In genomic region chr11:90355270-90355681, GRCm38 (mm10) we compare ENCODE assay signal across 8 mouse cellular contexts. TPM values are rescaled to one million over a fixed set of nuclear protein-coding genes. Genes with fewer than 3 reads are reported as not detected.
DNase-seq lines count a peak whose midpoint lies in the region; ATAC-seq lines count a peak whose summit lies in the region.
"Had no signal": no experiment of that assay in that cellular context is flagged by ENCODE, and none has a peak within 500 bp of the region (broad histone marks: within the 10 kb centered on the region; RNA-seq: fewer than 3 reads in every experiment).

No protein-coding gene starts in this region.

- WGBS in embryonic facial prominence, embryonic 15.5 days = 8% methylated on average over 7 of the region's 7 CpGs
- WGBS in intestine, embryonic 16.5 days = 46% methylated on average over 7 of the region's 7 CpGs

- H3K27me3 ChIP-seq in embryonic facial prominence, embryonic 15.5 days = no peaks in the 10 kb centered on the region
- H3K27me3 ChIP-seq in intestine, embryonic 16.5 days (replicated peaks; ENCODE audit: control insufficient read depth, insufficient read depth, low read length) = no peaks in the 10 kb centered on the region

- ATAC-seq in embryonic facial prominence, embryonic 15.5 days (ENCODE audit: insufficient number of reproducible peaks, low FRiP score, low TSS enrichment, low read depth) = peak; percentile 81
- peak; percentile 9 to 19; a peak in 2 of 4 replicates for ATAC-seq in hematopoietic stem cell, adult 5-6 weeks (replicated peaks in 1 of 2; ENCODE audit: insufficient read depth in 1 of 2, low FRiP score in 2 of 2, low TSS enrichment in 1 of 2, low read depth in 1 of 2, poor library complexity in 2 of 2, severe bottlenecking in 2 of 2)
- no peak for ATAC-seq in intestine, embryonic 16.5 days

- no peak overlapping the region for H3K4me2 ChIP-seq in embryonic facial prominence, embryonic 15.5 days (replicated peaks)
- no peak overlapping the region for H3K4me2 ChIP-seq in intestine, embryonic 16.5 days (ENCODE audit: low read depth, low read length)
- H3K4me2 ChIP-seq: midbrain, embryonic 12.5 days had no signal

- H3K4me1 ChIP-seq in embryonic facial prominence, embryonic 15.5 days = peaks cover 49% of the 10 kb centered on the region
- peaks cover 20% of the 10 kb centered on the region for H3K4me1 ChIP-seq in intestine, embryonic 16.5 days (ENCODE audit: control insufficient read depth, insufficient read depth, low read length)

- peak overlapping the region; percentile 61; the same call in 1 of the 2 replicates for H3K27ac ChIP-seq in embryonic facial prominence, embryonic 15.5 days (replicated peaks)
- no peak overlapping the region for H3K27ac ChIP-seq in intestine, embryonic 16.5 days (ENCODE audit: low read length)
- H3K27ac ChIP-seq: midbrain, embryonic 12.5 days had no signal

- no peaks in the 10 kb centered on the region for H3K9me3 ChIP-seq in embryonic facial prominence, embryonic 15.5 days (replicated peaks)
- no peaks in the 10 kb centered on the region for H3K9me3 ChIP-seq in intestine, embryonic 16.5 days (ENCODE audit: control insufficient read depth, low read length)
- H3K9me3 ChIP-seq: midbrain, embryonic 12.5 days had no signal

- peak; percentile 23 for DNase-seq in MN1 (ENCODE audit: low spot score)
- DNase-seq in adrenal gland, adult (ENCODE audit: inconsistent age in 2 of 2, low spot score in 1 of 2) = peak; percentile 93 to 97
- DNase-seq in lung, postnatal 10 days = peak; percentile 91
- DNase-seq in frontal cortex, postnatal 14 days (ENCODE audit: low spot score in 2 of 2) = no peak

- no peak overlapping the region for H3K4me3 ChIP-seq in embryonic facial prominence, embryonic 15.5 days (replicated peaks)
- H3K4me3 ChIP-seq in intestine, embryonic 16.5 days (ENCODE audit: low read length) = no peak overlapping the region
- H3K4me3 ChIP-seq: midbrain, embryonic 12.5 days had no signal

- H3K9ac ChIP-seq in embryonic facial prominence, embryonic 15.5 days = no peak overlapping the region
- no peak overlapping the region for H3K9ac ChIP-seq in intestine, embryonic 16.5 days (ENCODE audit: low read depth, low read length)
- H3K9ac ChIP-seq: midbrain, embryonic 12.5 days had no signal

- H3K36me3 ChIP-seq in embryonic facial prominence, embryonic 15.5 days = no peaks in the 10 kb centered on the region
- H3K36me3 ChIP-seq in intestine, embryonic 16.5 days (ENCODE audit: control insufficient read depth, insufficient read depth, low read length) = no peaks in the 10 kb centered on the region
- H3K36me3 ChIP-seq: midbrain, embryonic 12.5 days had no signal

RNA-seq across cellular contexts. Expression of gene Hlf, which starts 35.4 kb away (rescaled TPM):
- polyA plus RNA-seq in embryonic facial prominence, embryonic 15.5 days (2015; fragmentation: Nextera tagmentation; extraction: Ambion mirVana) = 10.0 and 10.4 TPM in 2 replicates
- 100 and 160 TPM in 2 replicates for total RNA-seq in hematopoietic stem cell, adult 5-6 weeks (2017)
- polyA plus RNA-seq in intestine, embryonic 16.5 days (2015; fragmentation: Nextera tagmentation; extraction: Ambion mirVana) = 0.79 and 2.1 TPM in 2 replicates

Comparison
In these comparisons a context has a peak if more than half of its experiments do, and no peak if none do; other contexts are left out.
1. DNase-seq: peak in MN1 (single experiment), adrenal gland, adult (2 of 2) and lung, postnatal 10 days (single experiment); none in frontal cortex, postnatal 14 days (0 of 2).